Mouse (Mus musculus): ENCODE measurements at regions not wholly inside any gene's neighbourhood (a gene's known extent, or its start where the extent isn't known, plus 50 kb on each side); places are given as distances from the start of the nearest gene placed in this dataset.

- ATAC-seq (ENCODE audit: insufficient number of reproducible peaks, low FRiP score, low TSS enrichment), result no peak
Measured at GRCm38 (mm10) chr1:88949911-88950310, 120.3 kb upstream of the Sh3bp4 start.

GRCm38 (mm10) chr1:88953516-88953915 lies 116.7 kb upstream of the Sh3bp4 start:
- no peak for ATAC-seq (ENCODE audit: insufficient number of reproducible peaks, low FRiP score, low TSS enrichment)

GRCm38 (mm10) chr1:88954784-88955183 lies 115.4 kb upstream of the Sh3bp4 start:
- ATAC-seq (ENCODE audit: insufficient number of reproducible peaks, low FRiP score, low TSS enrichment), result no peak

GRCm38 (mm10) chr1:88957061-88957460 lies 113.2 kb upstream of the Sh3bp4 start:
- no peak for ATAC-seq (ENCODE audit: insufficient number of reproducible peaks, low FRiP score, low TSS enrichment)

GRCm38 (mm10) chr1:88959715-88960114 lies 110.5 kb upstream of the Sh3bp4 start:
- no peak for ATAC-seq (ENCODE audit: insufficient number of reproducible peaks, low FRiP score, low TSS enrichment)

- ATAC-seq (ENCODE audit: insufficient number of reproducible peaks, low FRiP score, low TSS enrichment), result no peak
Measured at GRCm38 (mm10) chr1:88960142-88960541, 110.1 kb upstream of the Sh3bp4 start.

- no peak for ATAC-seq (ENCODE audit: insufficient number of reproducible peaks, low FRiP score, low TSS enrichment)
Measured at GRCm38 (mm10) chr1:88964045-88964747, 106.0 kb upstream of the Sh3bp4 start.

- ATAC-seq (ENCODE audit: insufficient number of reproducible peaks, low FRiP score, low TSS enrichment), result no peak
Measured at GRCm38 (mm10) chr1:88966416-88966815, 103.8 kb upstream of the Sh3bp4 start.

- no peak for ATAC-seq (ENCODE audit: insufficient number of reproducible peaks, low FRiP score, low TSS enrichment)
Measured at GRCm38 (mm10) chr1:88968142-88968541, 102.1 kb upstream of the Sh3bp4 start.

GRCm38 (mm10) chr1:88969016-88969415 lies 101.2 kb upstream of the Sh3bp4 start:
- no peak for ATAC-seq (ENCODE audit: insufficient number of reproducible peaks, low FRiP score, low TSS enrichment)

GRCm38 (mm10) chr1:88969630-88970029 lies 100.6 kb upstream of the Sh3bp4 start:
- no peak for ATAC-seq (ENCODE audit: insufficient number of reproducible peaks, low FRiP score, low TSS enrichment)

- no peak for ATAC-seq (ENCODE audit: insufficient number of reproducible peaks, low FRiP score, low TSS enrichment)
Measured at GRCm38 (mm10) chr1:88976101-88976500, 94.1 kb upstream of the Sh3bp4 start.

- ATAC-seq (ENCODE audit: insufficient number of reproducible peaks, low FRiP score, low TSS enrichment), result no peak
Measured at GRCm38 (mm10) chr1:88988011-88988695, 82.1 kb upstream of the Sh3bp4 start.

GRCm38 (mm10) chr1:88994588-88995331 lies 75.5 kb upstream of the Sh3bp4 start:
- ATAC-seq (ENCODE audit: insufficient number of reproducible peaks, low FRiP score, low TSS enrichment), result no peak

GRCm38 (mm10) chr1:88995945-88996344 lies 74.3 kb upstream of the Sh3bp4 start:
- ATAC-seq (ENCODE audit: insufficient number of reproducible peaks, low FRiP score, low TSS enrichment), result no peak

- ATAC-seq (ENCODE audit: insufficient number of reproducible peaks, low FRiP score, low TSS enrichment), result no peak
Measured at GRCm38 (mm10) chr1:88996657-88997056, 73.6 kb upstream of the Sh3bp4 start.

- ATAC-seq (ENCODE audit: insufficient number of reproducible peaks, low FRiP score, low TSS enrichment), result no peak
Measured at GRCm38 (mm10) chr1:88997847-88998246, 72.4 kb upstream of the Sh3bp4 start.

- no peak for ATAC-seq (ENCODE audit: insufficient number of reproducible peaks, low FRiP score, low TSS enrichment)
Measured at GRCm38 (mm10) chr1:89002326-89002725, 67.9 kb upstream of the Sh3bp4 start.

- no peak for ATAC-seq (ENCODE audit: insufficient number of reproducible peaks, low FRiP score, low TSS enrichment)
Measured at GRCm38 (mm10) chr1:89003752-89004151, 66.5 kb upstream of the Sh3bp4 start.

- no peak for ATAC-seq (ENCODE audit: insufficient number of reproducible peaks, low FRiP score, low TSS enrichment)
Measured at GRCm38 (mm10) chr1:89007476-89007875, 62.7 kb upstream of the Sh3bp4 start.

- no peak for ATAC-seq (ENCODE audit: insufficient number of reproducible peaks, low FRiP score, low TSS enrichment)
Measured at GRCm38 (mm10) chr1:89010170-89010569, 60.0 kb upstream of the Sh3bp4 start.
